ENCODE assay signal across 12 mouse cellular contexts in genomic region chr7:141639335-141639890, GRCm38 (mm10). TPM values are rescaled to one million over a fixed set of nuclear protein-coding genes. Genes with fewer than 3 reads are reported as not detected.
DNase-seq lines count a peak whose midpoint lies in the region; ATAC-seq and TF ChIP-seq lines count a peak whose summit lies in the region.
"Not testable (repeated sequence)": the region's sequence is repeated elsewhere in the genome, so short reads cannot be mapped to it uniquely, and the experiment has no call there.
"Had no signal": no experiment of that assay in that cellular context is flagged by ENCODE, and none has a peak within 500 bp of the region (broad histone marks: within the 10 kb centered on the region; RNA-seq: fewer than 3 reads in every experiment).

No protein-coding gene starts in this region.

- not testable (repeated sequence) for TF ChIP-seq POLR2A in limb, embryonic 14.5 days (IDR thresholded peaks at IDR 0.05; ENCODE audit: borderline replicate concordance, extremely low read depth, insufficient read depth, insufficient read length)

- not testable (repeated sequence) for H3K9me3 ChIP-seq in embryonic facial prominence, embryonic 12.5 days; forebrain, embryonic 16.5 days (ENCODE audit: control insufficient read depth, low read length); heart, postnatal 0 days (replicated peaks; ENCODE audit: control insufficient read depth, low read length); intestine, embryonic 15.5 days; limb, embryonic 14.5 days (ENCODE audit: control insufficient read depth, low read length); lung, embryonic 16.5 days (ENCODE audit: control insufficient read depth, low read length); midbrain, postnatal 0 days (ENCODE audit: low read length); stomach, embryonic 16.5 days (replicated peaks; ENCODE audit: control insufficient read depth, low read length)

- H3K9ac ChIP-seq in embryonic facial prominence, embryonic 12.5 days; forebrain, embryonic 16.5 days (replicated peaks; ENCODE audit: low read depth, low read length); heart, postnatal 0 days (replicated peaks; ENCODE audit: low read depth, low read length); intestine, embryonic 15.5 days; limb, embryonic 14.5 days (ENCODE audit: low read depth, low read length, severe bottlenecking); lung, embryonic 16.5 days (ENCODE audit: low read length); midbrain, postnatal 0 days (replicated peaks; ENCODE audit: low read length, poor library complexity, severe bottlenecking); stomach, embryonic 16.5 days (ENCODE audit: low read length): not testable (repeated sequence)

- not testable (repeated sequence) for H3K4me1 ChIP-seq in embryonic facial prominence, embryonic 12.5 days; forebrain, embryonic 16.5 days (replicated peaks; ENCODE audit: control insufficient read depth, insufficient read depth, low read length); heart, postnatal 0 days (ENCODE audit: control insufficient read depth, insufficient read depth); intestine, embryonic 15.5 days (replicated peaks); limb, embryonic 14.5 days (ENCODE audit: control insufficient read depth, insufficient read depth, low read length); lung, embryonic 16.5 days (replicated peaks; ENCODE audit: control insufficient read depth, insufficient read depth, low read length); midbrain, postnatal 0 days (ENCODE audit: insufficient read depth, low read length); stomach, embryonic 16.5 days (ENCODE audit: control insufficient read depth, insufficient read depth, low read length)

- TF ChIP-seq EP300 in heart, postnatal 0 days (IDR thresholded peaks at IDR 0.05; ENCODE audit: low read depth), result not testable (repeated sequence)

- H3K27me3 ChIP-seq in embryonic facial prominence, embryonic 12.5 days; forebrain, embryonic 16.5 days (replicated peaks; ENCODE audit: control insufficient read depth, insufficient read depth, low read length); heart, postnatal 0 days (ENCODE audit: control insufficient read depth, insufficient read depth, low read length); intestine, embryonic 15.5 days (replicated peaks); limb, embryonic 14.5 days (ENCODE audit: control insufficient read depth, insufficient read depth, low read length); lung, embryonic 16.5 days (ENCODE audit: control insufficient read depth, insufficient read depth, low read depth, low read length); midbrain, postnatal 0 days (ENCODE audit: insufficient read depth, low read length); stomach, embryonic 16.5 days (ENCODE audit: control insufficient read depth, insufficient read depth, low read length): not testable (repeated sequence)

- WGBS in embryonic facial prominence, embryonic 12.5 days, result 83% methylated on average over 5 of the region's 5 CpGs
- WGBS in forebrain, embryonic 16.5 days, result 86% methylated on average over 5 of the region's 5 CpGs
- WGBS in heart, postnatal 0 days, result 82% methylated on average over 5 of the region's 5 CpGs
- 84% methylated on average over 5 of the region's 5 CpGs for WGBS in intestine, embryonic 15.5 days
- 86% methylated on average over 5 of the region's 5 CpGs for WGBS in limb, embryonic 14.5 days
- 82% methylated on average over 5 of the region's 5 CpGs for WGBS in lung, embryonic 16.5 days
- WGBS in midbrain, postnatal 0 days, result 83% methylated on average over 5 of the region's 5 CpGs
- WGBS in stomach, embryonic 16.5 days, result 86% methylated on average over 5 of the region's 5 CpGs

- not testable (repeated sequence) for H3K36me3 ChIP-seq in embryonic facial prominence, embryonic 12.5 days; forebrain, embryonic 16.5 days (ENCODE audit: control insufficient read depth, insufficient read depth); heart, postnatal 0 days (replicated peaks; ENCODE audit: control insufficient read depth, insufficient read depth, low read length); intestine, embryonic 15.5 days; limb, embryonic 14.5 days (ENCODE audit: control insufficient read depth, insufficient read depth, low read length); lung, embryonic 16.5 days (ENCODE audit: control insufficient read depth, insufficient read depth, low read length); midbrain, postnatal 0 days (ENCODE audit: insufficient read depth, low read length); stomach, embryonic 16.5 days (ENCODE audit: control insufficient read depth, insufficient read depth, low read length)

- ATAC-seq in embryonic facial prominence, embryonic 12.5 days (ENCODE audit: insufficient number of reproducible peaks, insufficient read depth, low FRiP score, low TSS enrichment), result 0 out of 2 replicates have a peak, but pooled peaks have one; percentile 37
- ATAC-seq in forebrain, embryonic 16.5 days, result peak; percentile 51
- peak; percentile 40 for ATAC-seq in heart, postnatal 0 days (ENCODE audit: insufficient read depth, low read depth)
- ATAC-seq in intestine, embryonic 15.5 days, result peak; percentile 39
- ATAC-seq in limb, embryonic 14.5 days (ENCODE audit: low FRiP score, low read depth), result peak; percentile 60
- ATAC-seq in lung, embryonic 16.5 days (ENCODE audit: low read depth), result peak; percentile 53; the same call in 1 of the 2 replicates
- peak; percentile 61 for ATAC-seq in midbrain, postnatal 0 days (ENCODE audit: low FRiP score)
- ATAC-seq in stomach, embryonic 16.5 days (ENCODE audit: insufficient read depth, low FRiP score), result peak; percentile 71

- H3K27ac ChIP-seq in embryonic facial prominence, embryonic 12.5 days; forebrain, embryonic 16.5 days (ENCODE audit: low read length); heart, postnatal 0 days (ENCODE audit: low read depth); intestine, embryonic 15.5 days; limb, embryonic 14.5 days (replicated peaks; ENCODE audit: low read depth, low read length); lung, embryonic 16.5 days (ENCODE audit: low read length); midbrain, postnatal 0 days (ENCODE audit: low read depth, low read length); stomach, embryonic 16.5 days (ENCODE audit: low read length): not testable (repeated sequence)

- TF ChIP-seq CTCF in heart, postnatal 0 days (IDR thresholded peaks at IDR 0.05; ENCODE audit: low read depth); midbrain, postnatal 0 days (IDR thresholded peaks at IDR 0.05): not testable (repeated sequence)

- DNase-seq in heart, postnatal 0 days (ENCODE audit: low spot score); limb, embryonic 14.5 days (ENCODE audit: low spot score); midbrain, postnatal 0 days (ENCODE audit: low spot score): not testable (repeated sequence)

- not testable (repeated sequence) for H3K4me3 ChIP-seq in embryonic facial prominence, embryonic 12.5 days; forebrain, embryonic 16.5 days (replicated peaks; ENCODE audit: low read length); heart, postnatal 0 days (ENCODE audit: low read depth, low read length); intestine, embryonic 15.5 days (replicated peaks); limb, embryonic 14.5 days (replicated peaks; ENCODE audit: low read length); lung, embryonic 16.5 days (ENCODE audit: low read length); midbrain, postnatal 0 days (ENCODE audit: low read depth, low read length); stomach, embryonic 16.5 days (replicated peaks; ENCODE audit: low read length)

- H3K4me2 ChIP-seq in embryonic facial prominence, embryonic 12.5 days (replicated peaks); forebrain, embryonic 16.5 days (ENCODE audit: low read length); heart, postnatal 0 days (ENCODE audit: low read depth, low read length); intestine, embryonic 15.5 days (replicated peaks); limb, embryonic 14.5 days (replicated peaks; ENCODE audit: low read depth, low read length, severe bottlenecking); lung, embryonic 16.5 days (ENCODE audit: low read depth, low read length); midbrain, postnatal 0 days (ENCODE audit: low read depth, low read length, poor library complexity, severe bottlenecking); stomach, embryonic 16.5 days (ENCODE audit: low read depth, low read length): not testable (repeated sequence)

RNA-seq across cellular contexts. Expression of gene Muc6, which starts 15.7 kb away (rescaled TPM):
- polyA plus RNA-seq in embryonic facial prominence, embryonic 12.5 days (2016; fragmentation: Nextera tagmentation; extraction: Ambion mirVana), result 0.19 and 0.23 TPM in 2 replicates
- polyA plus RNA-seq in forebrain, embryonic 16.5 days (2015; fragmentation: Nextera tagmentation; extraction: Ambion mirVana), result 0.15 and 0.20 TPM in 2 replicates
- not detected in 2 replicates for total RNA-seq in heart, postnatal 0 days (2014; rRNA removed; ENCODE audit: low replicate concordance)
- polyA plus RNA-seq in heart, postnatal 0 days (2015; fragmentation: Nextera tagmentation; extraction: Ambion mirVana), result 0.03 and 0.04 TPM in 2 replicates
- 0.21 and 0.24 TPM in 2 replicates for polyA plus RNA-seq in intestine, embryonic 15.5 days (2015; fragmentation: Nextera tagmentation; extraction: Ambion mirVana)
- polyA plus RNA-seq in limb, embryonic 14.5 days (2012; rRNA removed), result 0.06 and 0.09 TPM in 2 replicates
- 0.12 and 0.18 TPM in 2 replicates for polyA plus RNA-seq in limb, embryonic 14.5 days (2014; fragmentation: Nextera tagmentation; extraction: Ambion mirVana)
- polyA plus RNA-seq in lung, embryonic 16.5 days (2015; fragmentation: Nextera tagmentation; extraction: Ambion mirVana), result 0.13 and 0.21 TPM in 2 replicates
- total RNA-seq in midbrain, postnatal 0 days (2014; rRNA removed), result not detected in 2 replicates
- 0.12 and 0.16 TPM in 2 replicates for polyA plus RNA-seq in midbrain, postnatal 0 days (2015; fragmentation: Nextera tagmentation; extraction: Ambion mirVana)
- 3.8 and 6.3 TPM in 2 replicates for polyA plus RNA-seq in stomach, embryonic 16.5 days (2015; fragmentation: Nextera tagmentation; extraction: Ambion mirVana)
- total RNA-seq: gastrocnemius, postnatal 25 days; heart, postnatal 25 days; layer of hippocampus, postnatal 10 days; left cerebral cortex, postnatal 25 days had no signal

RNA-seq across cellular contexts. Expression of gene Muc2, which starts 50.7 kb away (rescaled TPM):
- 0.13 and 0.48 TPM in 2 replicates for polyA plus RNA-seq in embryonic facial prominence, embryonic 12.5 days (2016; fragmentation: Nextera tagmentation; extraction: Ambion mirVana)
- 0.18 and 0.47 TPM in 2 replicates for polyA plus RNA-seq in forebrain, embryonic 16.5 days (2015; fragmentation: Nextera tagmentation; extraction: Ambion mirVana)
- total RNA-seq in heart, postnatal 0 days (2014; rRNA removed; ENCODE audit: low replicate concordance), result 1.7 TPM in 1 of 2 replicates, not detected in the other
- polyA plus RNA-seq in heart, postnatal 0 days (2015; fragmentation: Nextera tagmentation; extraction: Ambion mirVana), result not detected in 2 replicates
- polyA plus RNA-seq in intestine, embryonic 15.5 days (2015; fragmentation: Nextera tagmentation; extraction: Ambion mirVana), result 9.4 and 16.7 TPM in 2 replicates
- 2.6 and 2.7 TPM in 2 replicates for polyA plus RNA-seq in limb, embryonic 14.5 days (2012; rRNA removed)
- 0.43 and 1.3 TPM in 2 replicates for polyA plus RNA-seq in limb, embryonic 14.5 days (2014; fragmentation: Nextera tagmentation; extraction: Ambion mirVana)
- polyA plus RNA-seq in lung, embryonic 16.5 days (2015; fragmentation: Nextera tagmentation; extraction: Ambion mirVana), result 0.35 and 0.48 TPM in 2 replicates
- total RNA-seq in midbrain, postnatal 0 days (2014; rRNA removed), result 0.77 and 1.0 TPM in 2 replicates
- polyA plus RNA-seq in midbrain, postnatal 0 days (2015; fragmentation: Nextera tagmentation; extraction: Ambion mirVana), result 0.49 and 0.58 TPM in 2 replicates
- 2.5 and 3.2 TPM in 2 replicates for polyA plus RNA-seq in stomach, embryonic 16.5 days (2015; fragmentation: Nextera tagmentation; extraction: Ambion mirVana)
- total RNA-seq: heart, postnatal 25 days had no signal
